Mouse (Mus musculus): ENCODE data around the gene Znrf3. TPM values are rescaled to one million over a fixed set of nuclear protein-coding genes. Genes with fewer than 3 reads are reported as not detected.

The Znrf3 gene
- total RNA-seq, 2 experiments from 2014 or later = 16.7 to 17.5 TPM

- DNase-seq (ENCODE audit: low spot score in 2 of 2) = peak in 1 of 2 experiments; percentile 13
Observed at GRCm38 (mm10) chr11:5443511-5444233, 975 bp downstream of the Znrf3 start.

DNA sequence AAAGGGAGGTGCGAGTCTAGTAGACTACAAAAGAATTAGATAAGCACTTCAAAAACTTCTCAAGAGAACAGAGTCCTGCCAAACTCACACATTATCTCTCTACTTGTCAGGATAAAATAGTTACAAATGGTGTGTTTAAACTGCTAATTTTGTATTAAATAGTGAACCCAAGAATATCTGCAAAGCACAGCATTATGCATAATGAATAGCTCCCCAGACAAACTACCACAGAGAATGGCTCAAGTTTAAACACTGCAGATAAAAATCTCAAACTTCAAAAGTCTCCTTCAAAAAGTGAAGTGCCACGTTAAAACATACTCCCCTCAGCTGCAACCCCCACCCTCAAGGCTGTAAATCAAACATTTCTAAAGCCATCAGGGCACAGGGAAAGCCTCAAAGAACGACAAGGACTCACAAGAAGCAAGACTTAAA lies 2.0 kb downstream of the Znrf3 start:
- DNase-seq (ENCODE audit: low spot score in 2 of 2) = no peak

DNA sequence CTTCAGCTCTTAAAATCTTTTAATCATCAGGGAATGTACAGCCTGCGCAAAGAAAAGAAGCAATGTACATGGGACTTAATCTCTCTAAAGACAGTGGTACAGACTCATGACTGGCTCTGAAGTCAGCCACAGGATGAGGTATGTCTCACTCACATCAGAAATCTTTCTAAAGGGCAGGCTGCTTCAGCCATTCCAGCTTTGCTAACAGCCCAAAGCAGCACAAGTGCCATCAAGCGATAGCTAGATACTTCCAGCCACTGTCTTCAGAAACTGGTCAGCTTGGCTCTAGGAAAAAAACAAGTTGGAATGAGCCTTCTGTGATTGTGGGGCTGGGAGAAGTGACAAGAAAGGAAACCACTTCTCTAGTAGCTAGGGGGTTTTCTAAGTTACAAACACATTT lies 7.0 kb downstream of the Znrf3 start:
- DNase-seq (ENCODE audit: low spot score in 2 of 2) = no peak

DNA sequence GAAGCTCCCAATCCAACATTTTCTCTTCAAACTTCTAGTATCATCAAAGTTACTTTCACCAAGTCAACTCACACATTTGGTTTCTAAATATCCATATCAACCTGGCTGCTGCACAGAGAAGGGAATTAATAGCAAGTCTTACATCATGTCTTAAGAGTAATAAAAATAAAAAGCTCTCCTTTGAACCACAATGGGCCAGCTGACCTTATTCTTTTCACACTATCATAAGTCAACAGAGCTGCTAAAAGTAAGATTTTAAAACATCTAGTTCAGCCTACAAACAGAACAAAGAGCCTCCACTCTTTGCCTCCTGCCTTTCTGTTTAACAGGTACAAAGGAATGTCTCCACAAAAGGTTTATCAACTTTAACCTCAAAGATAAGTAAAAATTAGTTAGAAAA lies 7.7 kb downstream of the Znrf3 start:
- DNase-seq (ENCODE audit: low spot score in 2 of 2) = no peak

DNA sequence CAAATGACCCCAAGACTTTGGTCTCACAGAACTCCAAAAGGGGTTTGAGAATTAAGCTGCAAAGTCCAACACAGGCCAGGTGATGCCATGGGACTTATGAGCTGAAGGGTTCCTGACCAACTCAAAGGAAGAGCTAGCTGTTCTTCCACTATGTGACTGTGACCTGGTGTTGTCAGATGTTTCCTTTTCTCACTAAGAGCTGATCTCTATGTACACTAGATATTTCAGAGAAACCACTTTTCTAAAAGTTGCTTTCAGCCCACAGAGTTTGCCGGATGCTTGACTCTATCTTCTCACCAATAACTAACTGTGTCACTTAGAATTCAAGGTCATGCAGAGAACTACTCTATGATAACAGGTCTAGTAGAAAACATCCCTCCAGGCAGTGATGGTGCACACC lies 9.2 kb downstream of the Znrf3 start:
- DNase-seq (ENCODE audit: low spot score in 2 of 2) = no peak

DNA sequence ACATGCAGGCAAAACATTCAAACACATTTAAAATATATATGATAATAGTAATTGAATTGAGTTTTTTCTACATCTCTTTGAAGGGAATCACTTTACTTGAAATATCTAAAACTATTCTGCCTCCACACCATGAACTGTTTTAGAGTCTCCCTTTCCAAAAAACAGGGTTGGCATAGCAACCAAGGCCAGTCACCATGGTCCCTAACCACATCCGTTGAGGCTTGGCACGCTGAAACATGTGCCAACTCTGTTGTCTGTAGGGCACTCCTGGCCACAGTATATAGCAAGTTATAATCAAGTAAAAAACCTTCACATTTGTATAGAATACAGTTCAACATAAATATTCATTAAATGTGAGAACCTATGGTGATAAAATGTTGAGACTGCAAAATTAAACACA lies 12.3 kb downstream of the Znrf3 start:
- DNase-seq (ENCODE audit: low spot score in 2 of 2) = peak in 1 of 2 experiments; percentile 15

DNA sequence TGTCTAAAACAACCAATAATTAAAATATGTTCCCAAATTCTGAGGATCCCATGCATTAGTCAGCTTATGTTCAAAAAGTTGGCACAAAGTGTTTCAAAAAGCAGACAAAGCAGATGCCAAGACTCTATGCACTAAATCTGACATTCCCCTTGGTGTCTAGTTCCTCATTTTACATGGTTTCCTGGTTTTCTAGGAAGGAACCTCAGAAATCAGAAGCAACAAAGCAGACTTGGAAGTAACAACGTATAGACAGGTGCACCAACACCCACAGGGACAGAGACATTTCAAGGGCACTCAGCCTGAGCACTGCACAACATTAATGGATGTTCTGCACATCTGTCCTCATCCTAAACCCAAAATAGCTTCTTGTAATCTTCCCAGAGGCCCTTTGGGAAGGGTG lies 13.8 kb downstream of the Znrf3 start:
- DNase-seq (ENCODE audit: low spot score in 2 of 2) = no peak

DNA sequence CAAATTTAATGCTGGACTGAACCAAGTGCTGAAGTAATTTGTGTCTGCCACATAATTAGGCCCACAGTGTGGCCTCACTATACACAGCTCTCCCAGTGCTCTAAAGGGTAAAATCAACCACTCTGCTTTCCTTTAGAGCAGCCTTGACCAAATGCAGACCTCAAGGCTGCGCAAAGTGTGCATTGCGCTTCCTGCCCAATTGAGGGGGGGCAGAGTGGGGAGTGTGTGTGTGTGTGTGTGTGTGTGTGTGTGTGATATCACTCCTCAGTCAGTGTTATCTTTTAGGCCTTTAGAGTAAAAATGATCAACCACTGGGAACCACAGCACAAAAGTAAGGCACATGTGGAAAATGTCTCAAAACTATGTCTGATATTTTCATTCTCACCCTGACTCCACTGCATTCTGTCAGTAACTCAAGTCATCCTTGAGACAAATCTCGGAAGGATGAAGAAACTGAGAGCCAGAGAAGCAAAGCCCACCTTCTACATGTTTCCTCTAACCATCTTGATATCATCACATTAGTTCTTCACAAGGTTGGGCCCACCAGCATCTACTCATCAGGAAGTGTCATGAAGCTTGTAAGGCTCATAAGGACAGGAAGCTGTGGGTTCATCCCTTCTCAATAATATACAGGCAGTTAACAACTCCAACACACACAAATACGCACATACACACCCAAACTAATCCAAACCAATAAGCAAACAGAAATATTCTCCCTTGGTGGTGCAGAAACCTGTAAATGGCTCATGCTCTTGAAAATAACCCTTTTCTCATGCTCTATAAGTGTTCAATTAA lies 15.1 kb downstream of the Znrf3 start:
- DNase-seq (ENCODE audit: low spot score in 2 of 2) = no peak

GRCm38 (mm10) chr11:5427251-5427650 lies 17.4 kb downstream of the Znrf3 start:
- no peak for DNase-seq (ENCODE audit: low spot score in 2 of 2)

- no peak for DNase-seq (ENCODE audit: low spot score in 2 of 2)
Observed at GRCm38 (mm10) chr11:5426317-5426716, 18.3 kb downstream of the Znrf3 start.

GRCm38 (mm10) chr11:5425106-5425505 lies 19.5 kb downstream of the Znrf3 start:
- DNase-seq (ENCODE audit: low spot score in 2 of 2) = peak; percentile 18 to 29

GRCm38 (mm10) chr11:5424185-5424584 lies 20.5 kb downstream of the Znrf3 start:
- DNase-seq (ENCODE audit: low spot score in 2 of 2) = no peak

DNA sequence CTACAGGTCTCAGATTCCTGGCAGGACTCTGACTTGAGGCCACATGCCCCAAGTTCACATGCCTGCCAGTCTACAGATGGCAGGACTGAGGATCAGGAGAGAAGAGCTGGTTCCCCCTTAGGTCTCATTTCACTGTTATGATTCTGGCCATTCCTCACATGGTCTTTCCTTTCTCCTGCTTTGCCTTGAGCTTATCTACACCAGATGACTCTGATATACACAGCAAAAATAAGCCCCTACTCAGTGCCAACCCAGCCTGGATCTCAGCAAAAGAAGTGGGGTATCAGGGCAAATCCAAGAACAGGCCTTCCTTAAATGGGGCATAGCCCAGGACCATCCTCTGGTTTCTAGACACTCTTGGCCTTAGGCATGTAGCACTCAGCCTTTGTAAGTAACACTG lies 21.6 kb downstream of the Znrf3 start:
- no peak for DNase-seq (ENCODE audit: low spot score in 2 of 2)

- no peak for DNase-seq (ENCODE audit: low spot score in 2 of 2)
Observed at GRCm38 (mm10) chr11:5422252-5422636, 22.4 kb downstream of the Znrf3 start.

GRCm38 (mm10) chr11:5421506-5422251 lies 23.0 kb downstream of the Znrf3 start:
- peak; percentile 35 to 39 for DNase-seq (ENCODE audit: low spot score in 2 of 2)

DNA sequence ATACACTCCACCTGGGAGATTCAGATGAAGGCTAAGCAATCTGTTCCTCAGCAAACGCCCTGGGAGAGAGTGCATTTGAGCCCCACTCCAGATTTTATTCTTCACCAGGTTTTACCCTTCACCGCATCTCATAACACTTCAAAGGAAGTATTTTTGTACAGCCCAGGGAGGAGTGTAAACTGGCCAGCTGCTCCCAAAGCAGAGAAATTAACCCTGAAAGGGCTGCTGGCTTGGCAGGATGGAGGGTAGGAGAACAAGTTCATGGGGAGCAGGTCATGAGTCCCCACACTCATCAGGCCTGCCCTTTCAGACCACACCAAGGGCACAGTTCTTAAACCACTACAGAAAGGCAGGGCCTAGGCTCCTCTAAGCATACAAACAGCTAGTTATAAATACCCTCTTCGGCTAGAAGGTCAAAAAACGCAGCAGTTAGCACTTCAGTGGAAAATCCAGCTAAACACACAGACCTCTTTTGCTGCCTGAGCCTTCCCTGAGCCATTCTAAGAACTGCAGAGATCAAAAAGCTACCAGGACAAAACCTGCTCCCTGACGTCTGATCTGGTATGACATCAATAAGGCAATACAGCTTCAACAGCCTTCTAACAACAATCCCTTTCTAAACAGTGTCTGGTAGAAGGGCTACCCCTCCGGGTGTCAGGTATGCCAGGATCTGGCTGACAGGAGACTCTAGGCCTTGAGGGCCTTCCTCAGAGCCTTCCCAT lies 28.9 kb downstream of the Znrf3 start:
- peak; percentile 21 to 35 for DNase-seq (ENCODE audit: low spot score in 2 of 2)

- DNase-seq (ENCODE audit: low spot score in 2 of 2) = no peak
Observed at GRCm38 (mm10) chr11:5414856-5415616, 29.6 kb downstream of the Znrf3 start.

DNA sequence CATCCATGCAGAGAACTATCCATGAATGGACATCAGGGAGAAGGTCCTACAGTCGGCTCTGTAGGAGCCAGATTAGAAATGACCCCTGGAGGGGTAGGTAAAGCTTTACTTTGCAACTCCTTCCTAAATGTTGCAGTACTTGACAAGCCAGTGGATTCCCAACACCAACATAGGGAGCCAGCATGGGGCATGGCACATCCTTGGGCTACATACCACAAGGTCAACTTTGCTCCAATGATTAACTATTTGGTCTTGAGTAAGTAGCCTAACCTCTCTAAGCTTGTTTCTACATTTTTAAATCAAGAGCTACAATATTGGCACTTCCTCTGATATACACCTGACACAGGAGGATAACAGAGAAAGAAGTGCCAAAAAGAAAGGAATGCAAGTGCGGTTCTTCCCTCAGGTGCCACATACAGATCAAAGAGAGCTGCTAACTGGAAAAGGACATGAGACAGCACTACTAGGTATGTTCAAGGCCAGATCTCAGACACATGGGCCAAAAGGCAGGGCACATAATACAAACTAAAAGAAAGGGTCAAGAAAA lies 31.9 kb downstream of the Znrf3 start:
- no peak for DNase-seq (ENCODE audit: low spot score in 2 of 2)

DNA sequence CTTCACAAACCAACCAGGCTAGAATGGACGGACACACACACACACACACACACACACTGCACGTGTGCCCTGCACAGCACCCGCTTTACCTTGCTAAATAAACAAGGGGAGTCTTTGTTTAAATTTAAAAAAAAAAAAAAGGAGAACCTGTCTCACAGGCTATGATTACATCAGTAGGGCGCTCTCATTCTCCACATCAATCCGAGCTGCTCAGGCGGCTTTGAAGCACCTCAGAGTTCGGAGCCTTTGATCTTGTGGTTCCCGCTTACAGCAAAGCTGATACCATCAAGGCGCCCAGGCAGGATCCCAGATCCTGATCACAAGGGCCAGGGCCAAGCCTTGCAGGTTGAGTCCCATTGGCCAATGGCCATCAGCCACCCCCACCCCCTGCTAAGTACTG lies 33.1 kb downstream of the Znrf3 start:
- DNase-seq (ENCODE audit: low spot score in 2 of 2) = no peak

- no peak for DNase-seq (ENCODE audit: low spot score in 2 of 2)
Observed at GRCm38 (mm10) chr11:5404180-5404579, 40.5 kb downstream of the Znrf3 start.
